Mouse (Mus musculus) spleen, adult 2 months (tissue): ENCODE measurements at regions not wholly inside any gene's neighbourhood (a gene's known extent, or its start where the extent isn't known, plus 50 kb on each side); places are given as distances from the start of the nearest gene placed in this dataset.

ENCODE experiments used
- DNase-seq, 2 experiments: peaks; one replicate each; pipeline versions ENCODE4 v3.0.0 to v3.0.0-alpha.2; 2012 to 2021; ENCODE audit warnings: low spot score in 2 of 2, low read depth in 1 of 2
- H3K27ac ChIP-seq: fragments of 200-500 bp; 2 replicates; pipeline ENCODE4 v1.5.1; 2012; ENCODE audit warnings: low read length, inconsistent platforms; ENCODE audit not compliant: insufficient read depth
- H3K27me3 ChIP-seq: fragments of 200-500 bp; 2 replicates; pipeline ENCODE4 v1.6.1; 2012; ENCODE audit warnings: mild to moderate bottlenecking, moderate library complexity, low read length, inconsistent platforms; ENCODE audit not compliant: control insufficient read depth, insufficient read depth
- H3K36me3 ChIP-seq: fragments of 200-500 bp; 2 replicates; pipeline ENCODE4 v1.6.1; 2012; ENCODE audit warnings: mild to moderate bottlenecking, low read length, inconsistent platforms; ENCODE audit not compliant: control insufficient read depth, insufficient read depth
- H3K4me1 ChIP-seq: fragments of 200-500 bp; 2 replicates; pipeline ENCODE4 v1.6.1; 2011; ENCODE audit warnings: inconsistent platforms; ENCODE audit not compliant: control insufficient read depth, insufficient read depth, insufficient read length
- H3K4me3 ChIP-seq: fragments of 200-500 bp; 2 replicates; pipeline ENCODE4 v1.5.1; 2011; ENCODE audit warnings: mild to moderate bottlenecking, inconsistent platforms; ENCODE audit not compliant: insufficient read depth, insufficient read length; ENCODE audit errors: extremely low read depth
- CTCF ChIP-seq: fragments of 200-500 bp; IDR thresholded peaks from 2 replicates; pipeline ENCODE4 v1.5.1; 2011; ENCODE audit warnings: mild to moderate bottlenecking, inconsistent platforms; ENCODE audit not compliant: insufficient read depth, insufficient read length, insufficient replicate concordance; ENCODE audit errors: extremely low read depth
- POLR2A ChIP-seq: fragments of 200-500 bp; IDR thresholded peaks from 2 replicates; pipeline ENCODE4 v1.6.1; 2011; ENCODE audit warnings: low read depth, low read length, inconsistent platforms
- WGBS: fragments of 180-500 bp; shearing (Covaris S2); methylation state at CpG from one replicate; pipeline ENCODE4 v1.1.7; 2018; 5-methylcytosine and 5-hydroxymethylcytosine counted together

DNA sequence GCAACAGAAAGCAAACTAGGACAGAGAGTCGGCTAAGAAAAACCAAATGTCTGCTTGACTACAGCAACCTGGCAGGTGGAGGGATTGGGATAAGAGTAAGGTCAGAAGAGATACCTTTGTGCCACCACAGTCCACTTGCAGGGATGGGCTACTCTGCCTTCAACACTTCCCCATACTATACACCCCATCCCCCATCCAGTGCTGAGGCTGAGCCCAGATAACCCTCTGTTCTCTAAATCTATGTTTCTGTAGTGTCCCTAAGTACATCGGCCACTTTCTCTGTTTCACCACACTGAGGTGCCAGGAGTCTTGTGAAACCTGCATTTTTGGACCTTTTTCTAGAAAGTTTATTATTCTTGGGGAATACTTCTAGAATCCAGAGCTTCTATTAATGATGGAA, 196.3 kb upstream of the Kbtbd8 start:
- H3K27ac ChIP-seq = no peak overlapping the region
- no peak for DNase-seq
- 87% methylated on average over 2 of the region's 2 CpGs for WGBS
- TF ChIP-seq POLR2A (no peak), CTCF (no peak)
- H3K4me3 ChIP-seq = no peak overlapping the region
- no peaks in the 10 kb centered on the region for H3K36me3 ChIP-seq
- no peaks in the 10 kb centered on the region for H3K4me1 ChIP-seq
- H3K27me3 ChIP-seq = no peaks in the 10 kb centered on the region

DNA sequence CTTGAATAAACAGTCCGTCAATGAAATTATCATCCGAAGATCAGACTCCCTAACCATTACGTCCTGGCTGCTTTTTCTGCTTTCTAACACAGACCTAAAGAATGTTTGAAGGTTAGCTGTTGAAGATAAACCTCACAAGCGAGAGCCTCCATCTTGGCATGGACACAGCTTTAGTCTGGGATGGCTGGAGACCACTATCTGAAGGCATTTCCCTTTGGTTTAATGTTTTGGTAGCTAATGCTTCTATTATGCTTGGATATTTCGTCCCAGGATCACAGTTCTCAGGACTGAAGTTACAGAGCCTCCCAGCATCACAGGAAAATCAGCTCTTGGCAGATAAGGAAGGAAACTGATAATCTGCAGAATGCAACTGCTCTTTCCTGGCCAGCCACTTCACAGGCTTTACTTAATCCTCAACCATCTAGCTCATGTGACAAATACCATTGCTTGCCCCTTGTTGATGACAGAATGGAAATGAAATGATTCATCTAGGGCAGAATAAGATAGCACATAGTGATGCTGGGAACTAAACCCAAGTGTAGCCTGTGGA, 197.8 kb upstream of the Kbtbd8 start:
- Histone ChIP-seq H3K27me3 (no peaks in the 10 kb centered on the region), H3K36me3 (no peaks in the 10 kb centered on the region), H3K4me3 (no peak overlapping the region), H3K4me1 (no peaks in the 10 kb centered on the region), H3K27ac (no peak overlapping the region)
- 65% methylated on average over 5 of the region's 5 CpGs for WGBS
- TF ChIP-seq POLR2A (no peak), CTCF (no peak)
- DNase-seq = no peak

DNA sequence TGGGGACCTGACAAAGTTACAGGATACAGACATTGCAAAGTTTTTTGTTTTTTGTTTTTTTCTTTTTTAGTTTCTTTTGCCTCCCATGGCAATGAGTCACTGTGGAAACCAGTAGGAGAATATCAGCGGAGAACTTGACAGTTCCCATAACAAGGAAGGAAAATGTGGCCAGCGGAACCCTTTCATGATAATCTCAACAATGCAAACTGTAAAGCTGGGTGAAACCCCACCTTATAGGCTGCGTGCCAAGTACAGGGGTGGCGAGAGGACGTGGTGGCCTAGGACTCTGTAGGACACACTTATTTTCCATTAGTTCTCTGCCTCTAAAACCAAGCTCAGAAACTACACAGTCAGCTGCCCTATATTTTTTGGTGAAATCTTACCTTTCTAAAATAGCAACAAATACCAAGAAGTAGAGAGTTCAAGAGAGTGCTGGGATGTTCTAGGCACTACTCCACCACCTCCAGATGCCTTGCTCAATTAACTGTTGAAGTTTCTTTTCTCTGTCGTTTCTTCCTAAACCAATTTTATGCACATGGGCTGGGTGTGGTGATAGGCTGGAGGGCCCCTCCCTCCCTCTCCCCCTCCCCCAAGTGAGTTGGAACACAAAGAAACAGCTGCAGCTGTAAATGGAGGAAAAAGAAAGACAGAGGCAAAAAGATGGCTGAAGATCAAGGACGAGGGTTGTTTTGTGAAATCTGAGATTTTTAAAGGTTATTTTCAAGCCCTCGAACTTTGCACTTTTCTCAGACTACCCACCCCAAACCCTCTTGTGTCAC, 201.0 kb upstream of the Kbtbd8 start:
- WGBS = 35% methylated on average over 8 of the region's 8 CpGs
- H3K4me1 ChIP-seq = no peaks in the 10 kb centered on the region
- no peaks in the 10 kb centered on the region for H3K27me3 ChIP-seq
- TF ChIP-seq CTCF (no peak), POLR2A (no peak)
- no peak overlapping the region for H3K27ac ChIP-seq
- no peak overlapping the region for H3K4me3 ChIP-seq
- H3K36me3 ChIP-seq = no peaks in the 10 kb centered on the region
- DNase-seq = no peak

DNA sequence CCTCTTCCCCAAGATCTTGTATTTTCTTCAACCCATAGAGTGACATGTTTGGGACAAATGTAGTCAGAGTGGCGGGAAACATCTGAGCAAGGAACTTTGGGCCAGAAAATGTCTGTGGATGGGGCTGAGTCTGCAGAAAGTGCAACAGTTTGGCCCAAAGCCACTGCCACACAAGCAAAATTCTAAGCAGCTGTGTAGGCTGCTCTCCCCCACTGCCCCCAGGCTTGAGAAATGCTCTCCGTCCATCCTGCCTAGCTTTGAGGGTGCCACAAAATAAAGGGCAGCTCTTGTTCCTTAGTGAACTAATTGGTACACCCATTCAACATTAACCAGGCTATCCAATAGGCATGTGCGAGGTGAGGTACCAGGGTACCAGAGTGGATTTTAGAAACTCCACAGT, 205.2 kb upstream of the Kbtbd8 start:
- H3K4me1 ChIP-seq = no peaks in the 10 kb centered on the region
- DNase-seq = no peak
- H3K36me3 ChIP-seq = no peaks in the 10 kb centered on the region
- TF ChIP-seq POLR2A (no peak), CTCF (no peak)
- 86% methylated on average over 3 of the region's 3 CpGs for WGBS
- no peak overlapping the region for H3K4me3 ChIP-seq
- H3K27ac ChIP-seq = no peak overlapping the region
- no peaks in the 10 kb centered on the region for H3K27me3 ChIP-seq

DNA sequence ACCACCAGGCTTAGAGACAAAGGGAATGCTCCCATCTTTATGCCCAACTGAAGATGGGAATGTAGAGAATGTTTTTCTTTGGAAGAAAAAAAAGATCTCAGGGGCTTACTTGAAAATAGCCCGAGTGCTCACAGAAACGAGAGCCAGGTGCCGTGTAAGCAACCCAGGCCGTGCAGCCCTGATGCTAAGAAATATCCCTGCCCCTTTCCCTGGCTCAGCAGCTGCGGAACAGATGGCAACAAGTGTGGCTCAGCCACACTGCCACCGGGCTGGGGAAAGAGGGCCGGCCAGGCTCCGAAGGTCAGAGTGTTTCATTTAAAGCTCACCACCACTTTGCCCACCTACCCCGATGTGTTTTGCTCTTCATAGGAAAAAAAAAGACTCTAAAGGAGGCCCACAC, 205.7 kb upstream of the Kbtbd8 start:
- WGBS = 91% methylated on average over 9 of the region's 9 CpGs
- no peaks in the 10 kb centered on the region for H3K36me3 ChIP-seq

DNA sequence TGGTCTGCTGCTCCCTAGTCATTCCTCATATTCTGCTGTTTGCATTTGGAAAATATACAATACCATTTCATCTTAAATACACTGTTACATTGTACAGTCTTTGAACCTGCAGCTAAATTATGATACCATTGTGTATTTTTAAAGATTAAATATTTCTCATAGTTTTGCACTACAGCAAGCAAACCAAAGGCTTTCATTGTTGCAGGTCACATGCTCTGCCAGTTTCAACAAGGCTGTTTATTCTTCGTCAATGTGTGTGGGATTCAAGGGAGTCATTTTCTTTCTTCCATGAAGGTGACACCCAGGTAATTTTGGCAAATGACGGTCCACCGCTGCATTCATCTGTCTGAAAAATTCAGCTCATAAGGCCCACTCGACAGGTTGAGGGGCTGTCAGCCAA, 200.9 kb upstream of the Lrig1 start:
- DNase-seq = no peak
- H3K4me1 ChIP-seq = no peaks in the 10 kb centered on the region
- 91% methylated on average over 4 of the region's 4 CpGs for WGBS
- no peak overlapping the region for H3K27ac ChIP-seq
- no peaks in the 10 kb centered on the region for H3K27me3 ChIP-seq
- H3K36me3 ChIP-seq = no peaks in the 10 kb centered on the region
- TF ChIP-seq POLR2A = no peak
- TF ChIP-seq CTCF = no peak
- no peak overlapping the region for H3K4me3 ChIP-seq

More for the DNA sequence above, 205.7 kb upstream of the Kbtbd8 start:
- Histone ChIP-seq H3K4me1 (no peaks in the 10 kb centered on the region), H3K27ac (no peak overlapping the region), H3K27me3 (no peaks in the 10 kb centered on the region), H3K4me3 (no peak overlapping the region)
- TF ChIP-seq CTCF (no peak), POLR2A (no peak)
- no peak for DNase-seq

DNA sequence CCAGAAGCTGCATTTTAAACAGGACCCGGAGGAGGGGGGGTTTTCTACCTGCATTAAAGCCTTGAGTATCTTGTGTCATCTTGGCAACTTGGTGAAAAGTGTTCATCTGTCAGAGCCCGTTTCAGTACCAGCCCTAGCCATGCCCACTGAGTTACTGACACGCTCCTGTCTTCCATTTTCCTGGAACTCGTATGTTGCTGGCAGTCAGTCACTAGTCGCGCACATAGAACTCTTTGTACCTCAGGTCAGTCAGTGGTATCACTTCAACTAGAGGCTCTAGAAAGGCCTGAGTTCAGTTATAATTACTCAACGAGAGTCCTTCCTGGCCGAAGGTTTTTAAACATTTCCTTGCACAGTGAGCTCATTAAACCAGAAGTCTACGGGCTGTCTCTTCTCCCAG, 198.9 kb upstream of the Lrig1 start:
- 91% methylated on average over 9 of the region's 9 CpGs for whole genome bisulfite sequencing
- no peak overlapping the region for H3K27ac ChIP-seq
- H3K4me3 ChIP-seq = no peak overlapping the region
- H3K36me3 ChIP-seq = no peaks in the 10 kb centered on the region
- TF ChIP-seq CTCF = no peak
- TF ChIP-seq POLR2A = no peak
- DNase-seq = no peak
- H3K4me1 ChIP-seq = no peaks in the 10 kb centered on the region
- no peaks in the 10 kb centered on the region for H3K27me3 ChIP-seq
